Mouse (Mus musculus) urinary bladder, postnatal 4 days (tissue): ENCODE data around the gene Nlgn1.

ENCODE experiments used
- DNase-seq, 2 experiments: peaks; one replicate each; pipeline ENCODE4 v3.0.0; 2021 to 2022; ENCODE audit warnings: low spot score in 2 of 2

The Nlgn1 gene

DNA sequence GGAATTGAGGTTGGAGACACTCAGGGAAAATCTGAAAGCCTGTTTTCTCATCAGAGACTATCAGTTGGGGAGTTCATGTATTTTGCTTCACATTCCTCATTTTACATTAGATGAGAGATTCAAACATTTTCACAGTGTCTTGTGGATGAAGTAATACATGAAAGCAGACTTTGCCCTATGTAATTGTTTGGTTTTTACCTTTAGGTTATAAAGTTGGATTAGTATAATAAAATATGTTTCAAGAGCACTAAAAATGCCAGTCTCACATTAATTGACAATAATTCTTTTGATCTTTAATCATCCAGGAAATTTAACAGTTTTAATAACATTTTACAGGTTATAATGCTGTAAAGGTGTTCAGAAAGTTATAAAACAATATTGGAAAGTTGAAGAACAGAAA lies 262.9 kb downstream of the Nlgn1 start:
- no peak for DNase-seq

GRCm38 (mm10) chr3:26050769-26051168 lies 281.5 kb downstream of the Nlgn1 start:
- no peak for DNase-seq

DNA sequence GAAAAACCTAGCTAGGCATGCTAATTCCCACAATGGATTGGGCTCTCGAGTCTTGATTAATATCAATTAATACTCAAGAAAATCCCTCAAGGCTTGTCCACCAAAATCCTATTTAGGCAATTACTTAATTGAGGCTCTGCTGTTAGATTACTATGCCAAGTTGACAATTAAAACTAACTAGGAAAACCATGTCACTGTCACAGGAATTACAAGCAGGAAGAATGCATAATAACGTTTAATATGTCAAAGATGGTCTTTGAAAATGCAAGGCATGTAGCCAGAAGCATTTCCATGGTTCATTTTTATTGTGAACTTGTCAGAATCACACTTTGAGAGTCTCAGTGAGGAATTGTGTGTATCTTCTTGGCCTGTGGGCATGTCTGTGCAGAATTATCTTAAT lies 289.3 kb downstream of the Nlgn1 start:
- no peak for DNase-seq

- DNase-seq = no peak
Measured at GRCm38 (mm10) chr3:26039696-26040095, 292.6 kb downstream of the Nlgn1 start.

DNA sequence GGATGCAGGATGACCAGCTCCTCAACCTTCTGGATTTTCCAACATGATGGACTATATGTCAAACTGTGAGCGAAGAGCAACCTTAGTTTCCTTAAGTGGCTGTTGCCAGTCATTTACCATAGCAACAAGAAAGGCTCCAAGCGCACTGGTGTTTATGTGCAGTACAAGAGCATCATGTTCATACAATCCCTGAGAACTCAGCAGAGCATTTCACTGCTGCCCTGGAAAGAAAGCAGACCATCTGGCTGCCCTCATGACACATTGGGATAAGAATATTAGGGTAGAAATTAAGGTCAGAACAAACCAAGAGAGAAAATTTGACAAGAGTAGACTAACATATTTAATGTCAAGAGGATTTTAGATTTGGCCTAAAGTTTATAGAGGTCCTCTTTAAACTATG lies 306.2 kb downstream of the Nlgn1 start:
- no peak for DNase-seq

- no peak for DNase-seq
Measured at GRCm38 (mm10) chr3:26023217-26023616, 309.0 kb downstream of the Nlgn1 start.

DNA sequence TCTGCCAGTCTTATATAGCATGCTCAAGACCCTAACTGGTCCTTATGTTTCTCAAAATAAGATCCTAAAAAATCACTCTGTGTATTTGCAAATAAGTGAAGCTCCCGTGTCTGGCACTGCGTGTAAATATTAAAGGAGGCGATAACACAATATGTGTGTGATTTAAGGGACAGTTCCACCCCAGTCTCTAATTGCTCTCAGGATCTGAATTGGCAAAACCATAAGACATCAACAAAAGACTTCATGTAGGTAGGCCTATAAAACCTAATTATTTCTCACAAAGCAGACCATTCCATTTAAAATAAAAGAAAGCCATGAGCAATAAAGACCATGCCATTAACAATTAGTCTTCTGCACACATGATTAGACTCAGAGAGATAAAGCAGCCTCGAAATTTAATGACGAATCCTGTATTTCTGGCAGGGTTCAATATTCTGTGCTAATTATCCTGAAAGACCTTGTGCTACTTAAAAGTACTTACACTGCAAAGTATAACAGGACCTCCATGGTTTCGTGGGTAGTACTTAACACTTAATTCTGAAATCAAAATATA lies 310.6 kb downstream of the Nlgn1 start:
- no peak for DNase-seq

DNA sequence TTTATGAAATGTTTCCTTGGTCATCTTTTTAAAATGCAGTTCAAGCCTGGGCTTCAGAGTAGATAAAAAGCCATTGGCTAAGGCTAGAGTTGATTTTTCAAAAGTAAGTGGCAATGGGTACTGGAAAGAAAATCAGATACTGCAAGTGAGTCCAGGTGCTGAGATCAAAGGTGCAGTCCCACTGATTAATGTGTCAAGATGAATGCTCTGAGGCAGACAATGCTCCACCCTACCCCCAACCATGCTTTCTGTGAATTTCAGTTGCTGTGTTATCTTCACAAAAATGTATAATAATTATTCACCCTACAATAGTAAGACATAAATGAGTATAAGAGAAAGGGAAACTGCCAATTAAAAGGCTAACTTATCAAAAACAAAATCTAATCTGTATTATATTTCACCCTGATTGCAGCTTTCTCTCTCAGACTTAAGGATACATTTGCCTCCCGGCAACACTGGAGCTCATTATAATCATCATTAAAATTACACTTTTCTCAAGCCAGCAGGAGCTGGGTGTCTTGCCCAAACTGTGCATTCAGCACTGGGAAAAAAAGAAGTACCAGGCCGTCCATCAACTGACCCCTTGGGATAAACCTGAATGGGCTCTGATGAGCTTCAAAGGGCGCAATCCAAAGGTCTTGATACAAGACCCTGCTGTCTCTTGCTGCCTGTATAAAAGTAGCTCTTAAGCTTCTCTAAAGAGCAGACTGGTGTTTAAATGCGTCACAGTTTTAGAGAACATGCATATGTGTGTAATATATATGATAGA lies 320.8 kb downstream of the Nlgn1 start:
- no peak for DNase-seq

GRCm38 (mm10) chr3:26002863-26003608 lies 329.2 kb downstream of the Nlgn1 start:
- DNase-seq = no peak

GRCm38 (mm10) chr3:26002367-26002766 lies 329.9 kb downstream of the Nlgn1 start:
- DNase-seq = no peak

DNA sequence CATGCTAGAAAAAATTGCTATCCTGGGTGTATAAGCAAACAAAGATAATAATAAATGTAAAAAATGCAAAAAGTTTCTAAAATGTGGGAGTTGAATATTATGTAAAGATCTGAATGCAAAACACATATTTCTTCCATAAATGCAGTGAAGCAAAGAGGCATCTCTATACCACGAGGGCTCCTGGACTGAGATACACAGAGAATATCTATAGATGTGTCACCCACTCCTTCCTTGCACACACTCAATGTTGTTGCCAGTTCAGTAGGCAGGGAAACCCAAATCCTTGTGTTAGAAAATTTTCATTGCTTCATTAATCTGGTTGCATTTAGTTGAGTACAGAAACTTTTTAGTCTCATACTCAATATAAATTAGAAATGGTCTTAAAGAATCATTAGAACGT lies 364.7 kb downstream of the Nlgn1 start:
- DNase-seq = no peak

- no peak for DNase-seq
Measured at GRCm38 (mm10) chr3:25964237-25964636, 368.0 kb downstream of the Nlgn1 start.

- no peak for DNase-seq
Measured at GRCm38 (mm10) chr3:25963568-25963967, 368.7 kb downstream of the Nlgn1 start.

- DNase-seq = no peak
Measured at GRCm38 (mm10) chr3:25916535-25916934, 415.7 kb downstream of the Nlgn1 start.

- no peak for DNase-seq
Measured at GRCm38 (mm10) chr3:25914365-25915065, 417.7 kb downstream of the Nlgn1 start.

DNA sequence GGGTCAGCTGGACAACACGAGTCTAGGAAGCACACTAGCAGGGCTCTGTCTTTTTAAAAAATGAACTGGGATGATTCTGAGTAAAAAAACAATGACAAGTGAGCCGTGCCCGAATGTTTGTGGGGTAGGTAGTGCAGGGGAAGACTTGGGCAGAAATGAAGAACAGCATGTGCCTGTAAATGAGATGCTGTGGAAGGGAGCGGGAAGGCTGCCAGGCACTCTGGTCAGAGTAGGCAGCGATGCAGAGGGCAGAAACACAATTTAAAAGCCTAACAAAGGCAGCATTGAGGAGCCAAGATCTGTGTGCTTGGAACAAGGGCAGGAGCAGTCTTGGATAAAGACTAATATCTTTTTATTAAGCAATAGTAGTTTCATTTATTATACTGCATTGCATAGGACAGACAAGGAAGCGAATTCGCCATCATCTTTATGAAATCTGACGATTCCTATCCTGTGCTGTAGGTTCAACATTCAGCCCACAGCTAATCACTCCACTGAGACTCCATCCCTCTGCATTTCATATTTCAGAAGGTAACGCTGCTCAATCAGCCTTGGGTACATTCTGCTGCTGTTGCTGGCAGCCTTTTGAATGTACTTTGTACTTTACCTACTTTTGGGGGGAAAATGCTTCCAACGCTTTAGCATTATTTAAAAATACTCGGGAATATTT lies 429.0 kb downstream of the Nlgn1 start:
- no peak for DNase-seq

- DNase-seq = no peak
Measured at GRCm38 (mm10) chr3:25897456-25897855, 434.8 kb downstream of the Nlgn1 start.

DNA sequence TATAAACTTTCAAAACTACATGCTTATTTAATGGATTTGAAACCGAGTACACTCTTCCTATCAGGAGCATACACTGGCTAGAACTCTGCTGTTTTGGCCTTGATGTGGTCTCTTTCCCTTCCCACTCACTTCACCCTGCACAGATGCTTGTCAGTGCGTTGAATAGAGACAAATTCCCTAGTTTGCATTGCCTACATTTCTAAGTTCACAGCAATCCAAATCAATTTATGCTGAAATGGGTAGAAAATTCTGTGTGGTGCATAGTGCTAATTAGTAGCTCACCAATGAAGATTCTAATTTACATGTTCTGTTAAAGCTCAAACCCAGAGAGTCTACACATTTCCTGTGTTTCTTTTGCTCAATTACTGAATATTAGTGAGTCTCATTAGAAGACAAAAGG lies 447.5 kb downstream of the Nlgn1 start:
- DNase-seq = no peak

GRCm38 (mm10) chr3:25869161-25869560 lies 463.1 kb downstream of the Nlgn1 start:
- DNase-seq = no peak

DNA sequence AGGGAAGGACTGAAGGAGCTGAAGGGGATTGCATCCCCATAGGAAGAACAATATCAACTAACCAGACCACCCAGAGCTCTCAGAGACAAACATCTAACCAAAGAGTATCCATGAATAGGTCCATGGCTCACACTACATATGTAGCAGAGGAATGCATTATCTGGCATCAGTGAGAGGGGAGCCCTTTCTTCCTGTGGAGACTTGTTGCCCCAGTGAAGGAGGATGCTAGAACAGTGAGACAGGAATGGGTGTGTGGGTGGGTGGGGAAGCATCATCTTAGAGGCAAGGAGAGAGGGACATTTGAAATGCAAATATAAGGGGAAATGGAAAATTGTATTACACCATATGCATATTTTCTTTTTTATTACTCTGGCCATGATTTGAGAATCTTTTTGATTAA lies 473.9 kb downstream of the Nlgn1 start:
- no peak for DNase-seq

- DNase-seq = no peak
Measured at GRCm38 (mm10) chr3:25844686-25845462, 487.4 kb downstream of the Nlgn1 start.
